Mouse (Mus musculus) thymus, adult 2 months (tissue): Measurements from ENCODE around the gene Mgat4b.

Source experiments
- CTCF ChIP-seq: fragments of 200-500 bp; IDR thresholded peaks from 2 replicates; pipeline ENCODE4 v1.5.1; 2012; ENCODE audit warnings: mild to moderate bottlenecking, control low read depth, low read length, moderate library complexity, borderline replicate concordance; ENCODE audit not compliant: control insufficient read depth, poor library complexity, insufficient read depth; ENCODE audit errors: extremely low read depth
- POLR2A ChIP-seq: fragments of 200-500 bp; IDR thresholded peaks from 2 replicates; pipeline ENCODE4 v1.6.1; 2012; ENCODE audit warnings: mild to moderate bottlenecking, low read length, control low read depth, moderate library complexity; ENCODE audit not compliant: control insufficient read depth, poor library complexity, insufficient read depth; ENCODE audit errors: extremely low read depth

- no peak for TF ChIP-seq POLR2A
- no peak for TF ChIP-seq CTCF
These were observed 22.3 kb downstream of the Mgat4b start for GRCm38 (mm10) chr11:50233022-50233421.
